Mouse (Mus musculus) liver, postnatal 0 days (tissue): Measurements from ENCODE around the gene Mylk2.

Source experiments
- CTCF ChIP-seq: sonication (generic); IDR thresholded peaks from 2 replicates; pipeline ENCODE4 v1.5.1; 2016; ENCODE audit warnings: antibody characterized with exemption, low read depth
- EP300 ChIP-seq: IDR thresholded peaks from 2 replicates; pipeline ENCODE4 v1.6.1; 2016; ENCODE audit warnings: antibody characterized with exemption, low read depth, mild to moderate bottlenecking

DNA sequence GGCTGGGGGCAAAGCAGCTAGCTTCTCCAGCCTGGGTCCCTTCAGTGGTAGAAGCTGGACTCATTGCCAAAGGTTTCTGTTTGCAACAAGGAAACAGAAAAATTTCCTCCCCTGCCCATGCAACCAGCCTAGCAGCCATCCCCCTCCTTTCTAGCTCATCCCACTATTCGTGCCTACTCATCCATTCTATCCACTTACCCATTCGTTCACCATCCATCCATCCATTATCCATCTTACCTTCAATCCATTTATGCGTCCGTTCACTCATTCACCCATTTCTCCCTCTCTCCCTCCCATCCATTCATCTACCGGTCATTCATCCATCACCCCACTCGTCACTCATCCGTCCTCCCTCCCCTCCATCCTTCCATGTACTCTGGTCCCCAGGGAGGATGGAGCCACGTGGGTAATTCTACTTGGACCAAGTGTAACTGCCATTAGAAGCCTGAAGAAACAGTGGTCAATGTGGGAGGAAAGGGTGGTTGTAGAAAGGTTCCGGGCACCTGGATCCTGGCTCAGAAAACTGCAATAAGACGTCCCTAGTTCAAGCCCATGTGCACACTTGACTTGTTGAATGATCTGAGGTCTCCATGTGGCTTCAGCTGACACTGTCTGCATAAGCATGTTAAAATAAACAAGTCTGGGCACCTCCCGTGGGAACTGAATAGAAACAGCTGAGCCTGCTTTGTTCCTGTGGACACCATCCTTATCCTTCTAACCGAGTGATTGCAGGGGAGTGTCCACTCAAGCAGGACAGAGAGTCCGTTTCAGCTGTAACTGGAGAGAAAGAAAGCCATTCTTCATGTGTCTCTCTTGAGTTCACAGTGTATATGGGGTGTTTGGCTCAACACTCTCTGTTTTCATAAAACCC is 40.9 kb downstream of the Mylk2 start:
- TF ChIP-seq CTCF: no peak
- no peak for TF ChIP-seq EP300
